ENCODE assay signal across 19 mouse cellular contexts in the genomic region with DNA sequence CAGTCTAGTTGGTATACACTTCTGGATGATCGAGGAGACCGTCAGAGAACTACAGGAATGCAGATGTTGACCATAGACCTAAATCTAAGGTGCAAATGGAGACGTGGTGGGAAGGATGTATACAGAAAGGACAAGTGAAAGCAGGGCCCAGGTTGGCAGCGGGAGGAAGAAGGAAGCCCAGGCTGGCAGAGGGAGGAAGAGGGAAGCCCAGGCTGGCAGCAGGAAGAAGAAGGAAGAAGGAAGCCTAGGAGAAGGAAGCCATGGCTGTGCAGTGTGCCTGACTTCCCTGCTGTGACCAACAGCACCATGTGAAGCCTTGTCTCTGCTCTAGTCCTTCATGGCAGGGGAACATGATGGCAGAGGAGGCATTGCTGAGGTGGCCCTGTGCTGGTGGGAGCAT.
"Had no signal": no experiment of that assay in that cellular context is flagged by ENCODE, and none has a peak within 500 bp of the region (broad histone marks: within the 10 kb centered on the region; RNA-seq: fewer than 3 reads in every experiment).

No protein-coding gene starts in this region.

- H3K27me3 ChIP-seq: limb, embryonic 12.5 days; limb, embryonic 15.5 days; liver, embryonic 12.5 days; liver, embryonic 15.5 days; lung, embryonic 15.5 days; stomach, embryonic 15.5 days had no signal

- H3K4me2 ChIP-seq: limb, embryonic 12.5 days; limb, embryonic 15.5 days; liver, embryonic 12.5 days; liver, embryonic 15.5 days; lung, embryonic 15.5 days; midbrain, embryonic 11.5 days; stomach, embryonic 15.5 days had no signal

- H3K9ac ChIP-seq: limb, embryonic 12.5 days; limb, embryonic 15.5 days; liver, embryonic 12.5 days; liver, embryonic 15.5 days; lung, embryonic 15.5 days; stomach, embryonic 15.5 days had no signal

- H3K4me1 ChIP-seq: limb, embryonic 15.5 days; liver, embryonic 12.5 days; liver, embryonic 15.5 days; lung, embryonic 15.5 days; stomach, embryonic 15.5 days had no signal

- H3K36me3 ChIP-seq: liver, embryonic 12.5 days; liver, embryonic 15.5 days; lung, embryonic 15.5 days; stomach, embryonic 15.5 days had no signal

- DNase-seq: kidney, adult 2 months; kidney, postnatal 14 days; kidney, postnatal 4 days; left cerebral cortex, postnatal 4 days; lung, adult 18-20 months; lung, postnatal 10 days; lung, postnatal 4 days; midbrain, embryonic 14.5 days; retina, postnatal 1 day; right cerebral cortex, postnatal 25 days; spleen, adult 18-20 months; thymus, postnatal 25 days had no signal

- H3K4me3 ChIP-seq: limb, embryonic 12.5 days; limb, embryonic 15.5 days; liver, embryonic 12.5 days; liver, embryonic 15.5 days; lung, embryonic 15.5 days; stomach, embryonic 15.5 days had no signal

- H3K9me3 ChIP-seq: limb, embryonic 12.5 days; limb, embryonic 15.5 days; liver, embryonic 12.5 days; liver, embryonic 15.5 days; lung, embryonic 15.5 days; stomach, embryonic 15.5 days had no signal

- H3K27ac ChIP-seq: limb, embryonic 12.5 days; limb, embryonic 15.5 days; liver, embryonic 12.5 days; liver, embryonic 15.5 days; lung, embryonic 15.5 days; stomach, embryonic 15.5 days had no signal

- ATAC-seq: liver, embryonic 12.5 days had no signal
